Mouse (Mus musculus) kidney, adult 9 months (tissue): Measurements from ENCODE around the gene Aff3.

Experiments
- DNase-seq: peaks from one replicate; pipeline ENCODE4 v3.0.0; 2022

Gene Aff3

DNA sequence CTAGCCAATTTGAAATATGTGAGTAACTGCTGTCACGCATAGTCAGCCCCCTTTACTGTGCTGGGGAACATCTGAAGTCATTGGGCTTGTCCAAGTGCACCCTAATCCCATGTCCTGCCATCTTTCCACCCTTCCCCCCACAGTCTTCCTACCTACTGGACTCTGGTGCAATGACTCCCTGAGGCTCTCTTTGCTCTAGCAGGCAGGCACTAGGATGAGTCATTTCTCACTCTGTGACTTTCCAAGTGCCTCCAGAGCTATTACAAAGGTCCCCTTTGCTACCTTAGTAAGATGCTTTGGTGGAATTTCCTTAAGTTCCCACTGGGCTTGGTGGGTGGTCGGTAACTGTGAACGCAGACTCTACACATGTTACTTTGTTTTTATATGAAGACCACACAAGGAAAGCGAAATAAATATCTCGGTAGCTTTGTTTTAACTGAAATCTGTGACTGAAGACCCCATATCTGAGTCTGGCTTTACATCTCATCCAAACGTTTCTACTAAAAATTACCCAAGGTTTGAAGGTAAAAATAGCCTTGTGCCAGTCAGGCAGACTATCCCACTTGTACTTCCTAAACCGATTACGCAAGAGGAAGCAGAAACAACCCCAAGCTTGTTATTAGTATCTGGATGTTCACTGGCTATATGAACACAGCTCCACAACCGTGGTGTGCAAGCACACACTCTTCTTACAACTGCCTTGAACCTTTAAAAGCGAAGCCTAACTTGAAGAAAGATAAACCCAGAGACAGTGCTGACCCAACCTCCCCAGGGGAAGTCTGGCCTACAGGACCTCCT is 405.0 kb downstream of the Aff3 start:
- no peak for DNase-seq

GRCm38 (mm10) chr1:38254426-38254825 is 410.3 kb downstream of the Aff3 start:
- no peak for DNase-seq

- no peak for DNase-seq
Observed at GRCm38 (mm10) chr1:38252766-38253079, 412.0 kb downstream of the Aff3 start.

DNA sequence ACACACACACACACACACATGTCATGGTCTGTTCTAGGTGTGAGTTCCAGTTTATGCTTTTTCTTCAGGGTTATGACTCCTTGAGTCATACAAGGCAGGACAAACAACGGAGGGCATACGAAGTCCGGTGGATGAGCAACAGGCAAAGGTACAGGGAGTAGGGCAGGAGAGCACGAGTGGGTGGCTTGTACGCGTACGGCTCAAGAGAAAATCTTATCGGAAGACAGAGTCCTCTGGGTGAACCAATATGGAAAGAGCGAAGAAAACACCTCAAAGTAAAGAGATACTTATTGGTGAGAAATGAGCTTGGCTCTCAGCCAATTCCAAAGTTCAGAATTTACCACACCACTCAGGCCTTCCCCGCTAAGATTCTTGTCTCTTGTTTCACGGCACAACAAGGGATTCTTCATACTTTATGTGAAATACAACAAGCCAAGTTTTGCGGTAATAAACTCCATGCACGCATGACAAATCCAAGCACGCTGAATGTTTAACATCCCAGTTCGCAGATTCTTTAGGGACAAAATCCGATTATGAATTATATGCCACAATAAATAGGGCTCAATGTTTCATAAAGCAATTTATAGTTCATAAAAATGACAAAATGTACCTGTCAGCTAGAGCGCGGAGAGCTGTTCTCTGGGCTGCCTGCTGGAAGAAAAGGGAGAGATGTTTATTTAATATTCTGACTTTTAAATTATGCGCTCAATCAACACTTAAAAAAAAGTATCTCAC is 412.6 kb downstream of the Aff3 start:
- no peak for DNase-seq

- DNase-seq: no peak
Observed at GRCm38 (mm10) chr1:38251448-38251847, 413.3 kb downstream of the Aff3 start.

GRCm38 (mm10) chr1:38250246-38250645 is 414.5 kb downstream of the Aff3 start:
- no peak for DNase-seq

GRCm38 (mm10) chr1:38249561-38249960 is 415.2 kb downstream of the Aff3 start:
- no peak for DNase-seq

GRCm38 (mm10) chr1:38248027-38248426 is 416.7 kb downstream of the Aff3 start:
- DNase-seq: no peak

DNA sequence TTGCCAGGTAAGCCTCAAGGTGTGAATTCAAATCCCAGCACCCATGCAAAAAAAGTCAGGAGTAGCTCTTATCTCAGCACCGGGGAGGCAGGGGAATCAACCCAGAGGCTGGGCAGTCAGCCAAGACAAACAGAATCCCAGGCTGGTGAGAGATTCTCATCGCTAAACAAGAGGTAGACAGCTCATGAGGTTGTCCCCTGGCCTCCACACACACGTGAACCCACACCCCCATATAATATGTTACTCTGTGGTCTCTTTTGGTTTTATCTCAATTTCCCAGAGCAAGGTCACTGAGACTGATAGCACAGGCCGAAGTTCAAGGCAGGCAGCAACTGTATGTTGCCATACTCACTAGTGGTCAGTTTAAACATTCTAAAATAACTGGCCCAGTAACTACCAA is 422.2 kb downstream of the Aff3 start:
- no peak for DNase-seq

DNA sequence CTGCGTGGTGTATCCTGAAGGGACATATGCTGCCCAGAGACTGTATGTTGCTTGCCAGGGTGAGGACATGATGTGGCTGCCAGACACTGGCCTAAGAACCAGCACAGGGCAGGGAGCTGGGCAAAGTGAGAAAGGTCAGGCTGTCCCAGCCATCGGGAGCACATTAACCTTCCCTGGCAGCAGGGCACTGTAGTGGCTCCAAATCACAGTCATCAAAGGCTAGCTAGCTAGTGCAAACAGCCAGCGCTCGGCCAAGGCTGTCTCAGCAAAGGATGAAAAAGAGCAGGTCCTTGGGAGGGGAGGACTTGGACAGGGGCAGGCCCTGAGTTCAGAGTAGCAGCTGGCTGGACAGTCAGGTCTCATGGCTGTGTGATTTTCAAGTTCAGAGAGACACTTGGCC is 423.0 kb downstream of the Aff3 start:
- DNase-seq: peak; percentile 70

- peak; percentile 20 for DNase-seq
Observed at GRCm38 (mm10) chr1:38241221-38241666, 423.5 kb downstream of the Aff3 start.

GRCm38 (mm10) chr1:38240438-38241220 is 424.1 kb downstream of the Aff3 start:
- DNase-seq: no peak

GRCm38 (mm10) chr1:38239516-38239915 is 425.2 kb downstream of the Aff3 start:
- no peak for DNase-seq

GRCm38 (mm10) chr1:38237831-38238230 is 426.9 kb downstream of the Aff3 start:
- DNase-seq: no peak

- DNase-seq: no peak
Observed at GRCm38 (mm10) chr1:38237027-38237787, 427.5 kb downstream of the Aff3 start.

- no peak for DNase-seq
Observed at GRCm38 (mm10) chr1:38233121-38233520, 431.6 kb downstream of the Aff3 start.

- DNase-seq: peak; percentile 23
Observed at GRCm38 (mm10) chr1:38230041-38230440, 434.7 kb downstream of the Aff3 start.

DNA sequence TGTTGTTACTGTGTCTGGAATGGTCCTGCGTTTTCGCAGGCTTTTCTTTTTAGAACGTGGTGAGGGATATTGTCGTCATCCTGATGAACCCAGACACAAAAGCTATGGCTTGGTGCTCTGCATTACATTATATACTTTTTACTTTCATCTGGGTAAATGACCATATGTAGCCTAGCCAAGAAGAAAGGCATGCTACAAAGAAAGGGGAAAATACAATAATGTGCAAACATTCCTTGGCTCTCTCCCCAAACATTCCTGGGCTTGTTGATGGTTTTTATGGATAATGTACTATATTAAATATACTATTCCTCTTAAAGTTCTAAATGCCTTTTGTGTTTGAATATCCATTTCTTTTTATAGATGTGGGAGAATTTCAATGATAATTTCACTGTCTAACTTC is 435.9 kb downstream of the Aff3 start:
- no peak for DNase-seq

DNA sequence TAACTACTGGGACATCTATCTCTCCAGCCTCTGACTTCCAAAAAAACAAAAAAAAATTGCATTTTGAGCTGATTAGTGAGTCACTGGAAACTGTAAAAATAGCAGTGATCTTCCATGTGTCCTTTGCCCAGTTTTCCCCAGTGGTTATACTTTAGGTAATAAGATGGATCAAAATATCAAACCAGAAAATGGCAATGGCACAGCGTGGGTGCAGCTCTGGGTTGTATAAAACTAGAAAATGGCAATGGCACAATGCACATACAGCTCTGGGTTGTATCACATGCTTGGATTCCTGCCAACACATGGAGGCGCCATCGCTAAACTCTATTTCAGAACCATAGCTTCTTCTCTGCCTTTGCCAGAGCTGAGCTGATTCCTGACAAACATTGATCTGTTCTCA is 439.6 kb downstream of the Aff3 start:
- no peak for DNase-seq

GRCm38 (mm10) chr1:38222160-38222559 is 442.6 kb downstream of the Aff3 start:
- peak; percentile 13 for DNase-seq

DNA sequence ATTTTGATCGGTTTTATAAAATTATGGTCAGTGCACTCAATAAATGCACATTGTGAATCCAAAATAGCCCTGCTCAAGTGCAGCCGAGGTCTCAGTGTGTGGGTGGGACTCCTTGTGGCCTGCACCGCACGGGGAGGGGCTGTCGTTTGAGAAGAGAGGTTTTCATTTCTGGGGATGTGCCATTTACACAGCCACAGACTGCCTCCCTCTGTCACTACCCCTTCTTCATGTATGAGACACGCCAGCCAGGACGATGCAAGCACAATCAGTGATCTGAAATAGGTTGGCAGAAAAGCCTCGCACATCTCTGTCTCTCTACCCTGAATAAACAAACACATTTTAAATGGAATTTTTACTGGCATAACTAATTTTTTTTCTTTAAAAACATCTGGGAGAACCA is 443.3 kb downstream of the Aff3 start:
- DNase-seq: no peak

- no peak for DNase-seq
Observed at GRCm38 (mm10) chr1:38217912-38218795, 446.6 kb downstream of the Aff3 start.
